Mouse (Mus musculus): ENCODE results near the gene Cebpzos. TPM values are rescaled to one million over a fixed set of nuclear protein-coding genes. Genes with fewer than 3 reads are reported as not detected.

Cebpzos gene
- polyA plus RNA-seq, 1 experiment = 5.8 TPM

GRCm38 (mm10) chr17:78953240-78953639 lies 36.9 kb downstream of the Cebpzos start:
- DNase-seq = no peak
- no peak overlapping the region for H3K27ac ChIP-seq (ENCODE audit: control insufficient read depth, insufficient read depth, low read length)
- 98% methylated on average over 8 of the region's 8 CpGs for WGBS
- peaks cover 61% of the 10 kb centered on the region for H3K36me3 ChIP-seq (ENCODE audit: control insufficient read depth, insufficient read depth, low read length)
- no peak for TF ChIP-seq POLR2A (IDR thresholded peaks at IDR 0.05; ENCODE audit: control insufficient read depth, extremely low read depth, insufficient read depth, low read length, poor library complexity)
- TF ChIP-seq CTCF (IDR thresholded peaks at IDR 0.05; ENCODE audit: borderline replicate concordance, control insufficient read depth, extremely low read depth, insufficient read depth, low read length, poor library complexity) = no peak
- H3K4me1 ChIP-seq (replicated peaks; ENCODE audit: control insufficient read depth, insufficient read depth, low read length) = no peaks in the 10 kb centered on the region
- H3K27me3 ChIP-seq (ENCODE audit: control insufficient read depth, insufficient read depth, low read length) = no peaks in the 10 kb centered on the region
- no peak overlapping the region for H3K4me3 ChIP-seq (ENCODE audit: control insufficient read depth, insufficient read depth, low read length)

GRCm38 (mm10) chr17:78959473-78959872 lies 43.2 kb downstream of the Cebpzos start:
- WGBS = 83% methylated on average over 6 of the region's 6 CpGs
- Histone ChIP-seq H3K4me3 (ENCODE audit: control insufficient read depth, insufficient read depth, low read length) (no peak overlapping the region), H3K27me3 (ENCODE audit: control insufficient read depth, insufficient read depth, low read length) (no peaks in the 10 kb centered on the region), H3K36me3 (ENCODE audit: control insufficient read depth, insufficient read depth, low read length) (peaks cover 56% of the 10 kb centered on the region), H3K27ac (ENCODE audit: control insufficient read depth, insufficient read depth, low read length) (no peak overlapping the region), H3K4me1 (replicated peaks; ENCODE audit: control insufficient read depth, insufficient read depth, low read length) (no peaks in the 10 kb centered on the region)
- TF ChIP-seq CTCF (IDR thresholded peaks at IDR 0.05; ENCODE audit: borderline replicate concordance, control insufficient read depth, extremely low read depth, insufficient read depth, low read length, poor library complexity) (no peak), POLR2A (IDR thresholded peaks at IDR 0.05; ENCODE audit: control insufficient read depth, extremely low read depth, insufficient read depth, low read length, poor library complexity) (no peak)
- no peak for DNase-seq

DNA sequence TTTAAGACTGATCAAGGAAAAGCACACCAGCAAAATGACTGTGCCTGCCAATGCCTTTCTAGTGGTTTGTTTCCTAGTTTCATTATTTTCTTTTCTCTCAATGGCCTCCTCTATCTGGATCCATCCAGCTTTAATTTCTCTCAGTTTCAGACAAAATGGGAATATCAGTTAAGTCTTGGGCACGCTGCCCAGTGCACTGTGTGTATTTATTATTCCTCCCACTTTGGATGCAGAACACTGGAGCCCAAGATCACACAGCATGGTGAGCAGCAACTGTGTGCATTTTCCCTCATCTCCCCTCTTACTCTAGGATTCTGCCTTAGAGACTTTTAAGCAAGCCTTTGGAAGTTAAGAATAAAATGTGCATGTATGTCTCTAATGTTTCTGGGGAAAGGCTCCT lies 48.1 kb downstream of the Cebpzos start:
- no peak for DNase-seq
- Histone ChIP-seq H3K36me3 (ENCODE audit: control insufficient read depth, insufficient read depth, low read length) (peaks cover 49% of the 10 kb centered on the region), H3K27ac (ENCODE audit: control insufficient read depth, insufficient read depth, low read length) (no peak overlapping the region), H3K4me3 (ENCODE audit: control insufficient read depth, insufficient read depth, low read length) (no peak overlapping the region), H3K27me3 (ENCODE audit: control insufficient read depth, insufficient read depth, low read length) (no peaks in the 10 kb centered on the region), H3K4me1 (replicated peaks; ENCODE audit: control insufficient read depth, insufficient read depth, low read length) (no peaks in the 10 kb centered on the region)
- no peak for TF ChIP-seq CTCF (IDR thresholded peaks at IDR 0.05; ENCODE audit: borderline replicate concordance, control insufficient read depth, extremely low read depth, insufficient read depth, low read length, poor library complexity)
- TF ChIP-seq POLR2A (IDR thresholded peaks at IDR 0.05; ENCODE audit: control insufficient read depth, extremely low read depth, insufficient read depth, low read length, poor library complexity) = no peak
- whole genome bisulfite sequencing = 96% methylated on average over 1 of the region's 1 CpGs

DNA sequence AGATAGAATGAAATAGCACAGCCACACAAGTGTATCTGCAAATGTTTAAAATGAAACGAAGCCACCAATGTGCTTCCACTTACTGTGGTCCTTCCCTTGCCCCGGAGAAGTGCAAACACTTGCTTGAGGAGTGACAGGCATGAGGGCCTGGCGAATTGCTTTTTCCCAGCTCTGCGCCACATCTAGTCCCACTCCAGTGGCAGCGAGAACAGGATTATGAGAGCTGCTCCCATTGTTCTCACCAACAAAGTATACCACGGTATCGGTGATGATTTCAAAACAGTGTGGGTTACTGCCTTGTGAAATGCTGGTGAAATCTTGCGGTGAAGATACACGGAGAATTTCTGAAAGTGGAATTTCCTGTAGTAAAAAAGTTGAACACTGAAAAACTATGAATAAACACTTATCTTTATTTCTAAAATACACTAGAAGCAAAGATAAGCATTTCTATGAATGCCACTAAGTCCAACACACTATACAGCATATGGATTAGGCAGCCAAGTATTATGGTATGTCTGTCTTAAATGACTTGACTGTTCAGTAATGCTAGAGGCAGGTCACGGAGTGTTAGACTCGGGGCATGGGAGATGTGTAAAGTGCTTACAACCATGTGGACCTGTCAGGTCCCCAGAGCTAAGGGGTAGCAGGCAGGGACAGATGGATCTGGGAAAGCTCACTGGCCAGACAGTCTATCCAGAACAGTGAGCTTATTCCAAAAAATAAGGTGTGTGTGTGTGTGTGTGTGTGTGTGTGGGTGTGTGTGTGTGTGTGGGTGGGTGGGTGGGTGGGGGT lies 50.0 kb downstream of the Cebpzos start:
- DNase-seq = no peak
- WGBS = 97% methylated on average over 11 of the region's 11 CpGs

DNA sequence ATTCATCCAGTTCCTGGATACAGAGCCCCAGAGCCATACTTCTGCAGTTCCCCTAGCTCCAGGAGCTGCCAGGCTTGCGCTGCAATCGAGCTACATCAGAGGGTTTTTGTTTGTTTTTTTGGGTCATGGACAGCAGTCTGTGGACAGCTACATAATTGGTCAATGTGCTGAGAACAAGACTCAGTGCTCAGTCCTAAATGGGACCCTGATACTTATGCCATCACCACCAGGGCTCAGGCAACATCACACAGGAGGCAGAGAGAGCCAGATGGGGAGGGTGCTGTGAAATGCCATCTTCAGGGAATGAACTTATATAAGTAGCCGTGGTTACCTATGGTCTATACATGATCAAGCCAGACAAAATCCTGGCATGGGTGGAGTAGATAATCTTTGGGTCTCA lies 52.2 kb downstream of the Cebpzos start:
- H3K36me3 ChIP-seq (ENCODE audit: control insufficient read depth, insufficient read depth, low read length) = peaks cover 29% of the 10 kb centered on the region
- no peak for DNase-seq
- H3K27ac ChIP-seq (ENCODE audit: control insufficient read depth, insufficient read depth, low read length) = no peak overlapping the region
- H3K4me1 ChIP-seq (replicated peaks; ENCODE audit: control insufficient read depth, insufficient read depth, low read length) = no peaks in the 10 kb centered on the region
- no peak for TF ChIP-seq POLR2A (IDR thresholded peaks at IDR 0.05; ENCODE audit: control insufficient read depth, extremely low read depth, insufficient read depth, low read length, poor library complexity)
- no peak for TF ChIP-seq CTCF (IDR thresholded peaks at IDR 0.05; ENCODE audit: borderline replicate concordance, control insufficient read depth, extremely low read depth, insufficient read depth, low read length, poor library complexity)
- H3K27me3 ChIP-seq (ENCODE audit: control insufficient read depth, insufficient read depth, low read length) = no peaks in the 10 kb centered on the region
- H3K4me3 ChIP-seq (ENCODE audit: control insufficient read depth, insufficient read depth, low read length) = no peak overlapping the region
- WGBS = 94% methylated on average over 3 of the region's 3 CpGs

More for the DNA sequence above, 50.0 kb downstream of the Cebpzos start:
- Histone ChIP-seq H3K36me3 (ENCODE audit: control insufficient read depth, insufficient read depth, low read length) (peaks cover 44% of the 10 kb centered on the region), H3K4me3 (ENCODE audit: control insufficient read depth, insufficient read depth, low read length) (no peak overlapping the region), H3K4me1 (replicated peaks; ENCODE audit: control insufficient read depth, insufficient read depth, low read length) (no peaks in the 10 kb centered on the region), H3K27me3 (ENCODE audit: control insufficient read depth, insufficient read depth, low read length) (no peaks in the 10 kb centered on the region), H3K27ac (ENCODE audit: control insufficient read depth, insufficient read depth, low read length) (no peak overlapping the region)
- no peak for TF ChIP-seq POLR2A (IDR thresholded peaks at IDR 0.05; ENCODE audit: control insufficient read depth, extremely low read depth, insufficient read depth, low read length, poor library complexity)
- TF ChIP-seq CTCF (IDR thresholded peaks at IDR 0.05; ENCODE audit: borderline replicate concordance, control insufficient read depth, extremely low read depth, insufficient read depth, low read length, poor library complexity) = no peak

Other genes with a start within 250 kb of the Cebpzos start
- 15.5 and 16.6 TPM in 2 replicates for gene Strn, start 179.3 kb upstream of the Cebpzos start, polyA plus RNA-seq (2012; rRNA removed)
- gene Heatr5b, start 81.1 kb upstream of the Cebpzos start, polyA plus RNA-seq (2012; rRNA removed) = 30.8 and 32.3 TPM in 2 replicates
- gene Gpatch11, start 80.9 kb upstream of the Cebpzos start, polyA plus RNA-seq (2012; rRNA removed) = 15.3 and 18.8 TPM in 2 replicates
- gene Eif2ak2, start 33.9 kb upstream of the Cebpzos start, polyA plus RNA-seq (2012; rRNA removed) = 3.6 and 4.9 TPM in 2 replicates
- not detected in 2 replicates for gene Sult6b1, start 9.5 kb upstream of the Cebpzos start, polyA plus RNA-seq (2012; rRNA removed)
- gene Cebpz, start 20.6 kb downstream of the Cebpzos start, polyA plus RNA-seq (2012; rRNA removed) = 8.0 and 10.8 TPM in 2 replicates
- gene Ndufaf7, start 20.6 kb downstream of the Cebpzos start, polyA plus RNA-seq (2012; rRNA removed) = 5.4 and 5.5 TPM in 2 replicates
- gene Prkd3, start 104.3 kb downstream of the Cebpzos start, polyA plus RNA-seq (2012; rRNA removed) = 16.8 TPM in 2 replicates
- 2.3 and 2.7 TPM in 2 replicates for gene Qpct, start 135.4 kb downstream of the Cebpzos start, polyA plus RNA-seq (2012; rRNA removed)